Mouse (Mus musculus) neural tube, embryonic 11.5 days (tissue): ENCODE measurements around the gene Auts2. TPM values are rescaled to one million over a fixed set of nuclear protein-coding genes. Genes with fewer than 3 reads are reported as not detected.

Source experiments
- ATAC-seq: fragments of 200-750 bp; cut with Nextera tagmentation; 2 replicates; pipeline ENCODE4 v1.8.0; 2017; ENCODE audit warnings: moderate number of reproducible peaks, mild to moderate bottlenecking, moderate TSS enrichment, moderate library complexity; ENCODE audit not compliant: insufficient read depth, low FRiP score, low TSS enrichment
- DNase-seq: peaks from one replicate; pipeline ENCODE4 v3.0.0-alpha.2; 2015; ENCODE audit warnings: low spot score
- H3K27ac ChIP-seq: fragments of 300-500 bp; sonication (generic); 2 replicates; pipeline ENCODE4 v1.5.1; 2014; ENCODE audit warnings: low read depth, mild to moderate bottlenecking, low read length
- H3K27me3 ChIP-seq: fragments of 300-500 bp; sonication (generic); 2 replicates; pipeline ENCODE4 v1.6.1; 2014; ENCODE audit warnings: mild to moderate bottlenecking, low read length, mixed read lengths; ENCODE audit not compliant: control insufficient read depth, insufficient read depth
- H3K36me3 ChIP-seq: fragments of 300-500 bp; sonication (generic); 2 replicates; pipeline ENCODE4 v1.6.1; 2014; ENCODE audit warnings: mild to moderate bottlenecking, low read length, moderate library complexity, mixed read lengths; ENCODE audit not compliant: control insufficient read depth, insufficient read depth
- H3K4me1 ChIP-seq: fragments of 300-500 bp; sonication (generic); 2 replicates; pipeline ENCODE4 v1.6.1; 2014; ENCODE audit warnings: low read length, mixed read lengths; ENCODE audit not compliant: control insufficient read depth, insufficient read depth
- H3K4me2 ChIP-seq: fragments of 300-500 bp; sonication (generic); 2 replicates; pipeline ENCODE4 v1.6.1; 2014; ENCODE audit warnings: low read depth, mild to moderate bottlenecking, moderate library complexity
- H3K4me3 ChIP-seq: fragments of 300-500 bp; sonication (generic); 2 replicates; pipeline ENCODE4 v1.5.1; 2014; ENCODE audit warnings: low read depth, low read length
- H3K9ac ChIP-seq: fragments of 300-500 bp; sonication (generic); 2 replicates; pipeline ENCODE4 v1.6.1; 2014; ENCODE audit warnings: mild to moderate bottlenecking, low read length
- H3K9me3 ChIP-seq: fragments of 300-500 bp; sonication (generic); 2 replicates; pipeline ENCODE4 v1.6.1; 2016; ENCODE audit warnings: low read length; ENCODE audit not compliant: control insufficient read depth
- WGBS: fragments of 180-500 bp; shearing (Covaris S2); extraction: QIAGEN DNeasy Blood & Tissue Kit; methylation state at CpG from one replicate; pipeline ENCODE4 v1.1.7; 2014; 5-methylcytosine and 5-hydroxymethylcytosine counted together
- polyA plus RNA-seq: library from polyadenylated mRNA; unstranded; fragments of >200 nt; fragmentation: Nextera tagmentation; extraction: Ambion mirVana; gene quantifications from 2 replicates; pipeline ENCODE4 v1.2.1, GENCODE M21; 2014

The Auts2 gene
- polyA plus RNA-seq, 1 experiment from 2014 or later: 45.0 TPM

GRCm38 (mm10) chr5:131662657-131663056, 880.5 kb downstream of the Auts2 start:
- Histone ChIP-seq H3K9me3 (0 out of 2 replicates have a peak, but pooled peaks cover 4% of the 10 kb centered on the region), H3K9ac (no peak overlapping the region), H3K27ac (no peak overlapping the region), H3K4me3 (no peak overlapping the region), H3K4me2 (no peak overlapping the region), H3K27me3 (no peaks in the 10 kb centered on the region), H3K36me3 (no peaks in the 10 kb centered on the region), H3K4me1 (0 out of 2 replicates have a peak, but pooled peaks cover 3% of the 10 kb centered on the region)
- 68% methylated on average over 2 of the region's 2 CpGs for WGBS
- DNase-seq (no peak), ATAC-seq (no peak)

- Histone ChIP-seq H3K27ac (no peak overlapping the region; the same call in 1 of the 2 replicates), H3K4me2 (no peak overlapping the region), H3K4me1 (0 out of 2 replicates have a peak, but pooled peaks cover 3% of the 10 kb centered on the region), H3K27me3 (no peaks in the 10 kb centered on the region), H3K4me3 (no peak overlapping the region), H3K9me3 (0 out of 2 replicates have a peak, but pooled peaks cover 4% of the 10 kb centered on the region), H3K36me3 (no peaks in the 10 kb centered on the region), H3K9ac (no peak overlapping the region)
- DNase-seq: peak; percentile 14
- no peak for ATAC-seq
- WGBS: 81% methylated on average over 19 of the region's 19 CpGs
Measured at GRCm38 (mm10) chr5:131658822-131659515, 884.2 kb downstream of the Auts2 start.

GRCm38 (mm10) chr5:131654206-131654605, 888.9 kb downstream of the Auts2 start:
- WGBS: 62% methylated on average over 7 of the region's 7 CpGs
- Histone ChIP-seq H3K27me3 (peaks cover 7% of the 10 kb centered on the region; the same call in 1 of the 2 replicates), H3K4me2 (no peak overlapping the region), H3K36me3 (no peaks in the 10 kb centered on the region), H3K27ac (no peak overlapping the region), H3K9me3 (no peaks in the 10 kb centered on the region), H3K9ac (no peak overlapping the region), H3K4me1 (peaks cover 14% of the 10 kb centered on the region), H3K4me3 (no peak overlapping the region)
- ATAC-seq (no peak), DNase-seq (no peak)

GRCm38 (mm10) chr5:131650381-131650891, 892.7 kb downstream of the Auts2 start:
- Histone ChIP-seq H3K9me3 (no peaks in the 10 kb centered on the region), H3K4me1 (peaks cover 20% of the 10 kb centered on the region), H3K36me3 (no peaks in the 10 kb centered on the region), H3K27ac (peak overlapping the region; percentile 7; the same call in 1 of the 2 replicates), H3K9ac (no peak overlapping the region), H3K4me3 (no peak overlapping the region), H3K4me2 (no peak overlapping the region), H3K27me3 (peaks cover 10% of the 10 kb centered on the region; the same call in 1 of the 2 replicates)
- no peak for ATAC-seq
- peak; percentile 22 for DNase-seq
- whole genome bisulfite sequencing: 32% methylated on average over 11 of the region's 11 CpGs

GRCm38 (mm10) chr5:131647683-131648119, 895.4 kb downstream of the Auts2 start:
- Histone ChIP-seq H3K4me3 (no peak overlapping the region), H3K4me2 (no peak overlapping the region), H3K27me3 (peaks cover 8% of the 10 kb centered on the region; the same call in 1 of the 2 replicates), H3K36me3 (no peaks in the 10 kb centered on the region), H3K27ac (no peak overlapping the region), H3K9me3 (no peaks in the 10 kb centered on the region), H3K4me1 (peaks cover 44% of the 10 kb centered on the region), H3K9ac (no peak overlapping the region)
- ATAC-seq: no peak
- 25% methylated on average over 4 of the region's 4 CpGs for WGBS
- peak; percentile 49 for DNase-seq

GRCm38 (mm10) chr5:131647104-131647682, 896.0 kb downstream of the Auts2 start:
- Histone ChIP-seq H3K4me3 (no peak overlapping the region), H3K9ac (no peak overlapping the region), H3K4me2 (no peak overlapping the region), H3K9me3 (no peaks in the 10 kb centered on the region), H3K27ac (no peak overlapping the region), H3K4me1 (peaks cover 50% of the 10 kb centered on the region), H3K36me3 (no peaks in the 10 kb centered on the region), H3K27me3 (peaks cover 8% of the 10 kb centered on the region; the same call in 1 of the 2 replicates)
- DNase-seq: no peak
- no peak for ATAC-seq
- WGBS: 28% methylated on average over 4 of the region's 4 CpGs

GRCm38 (mm10) chr5:131646192-131646775, 896.9 kb downstream of the Auts2 start:
- ATAC-seq (peak; percentile 40; the same call in 1 of the 2 replicates), DNase-seq (peak; percentile 63)
- no peaks in the 10 kb centered on the region for H3K9me3 ChIP-seq
- H3K27me3 ChIP-seq: peaks cover 4% of the 10 kb centered on the region; the same call in 1 of the 2 replicates
- H3K27ac ChIP-seq: no peak overlapping the region
- no peak overlapping the region for H3K4me2 ChIP-seq
- peaks cover 58% of the 10 kb centered on the region for H3K4me1 ChIP-seq
- WGBS: 41% methylated on average over 10 of the region's 10 CpGs
- no peak overlapping the region for H3K9ac ChIP-seq
- H3K36me3 ChIP-seq: no peaks in the 10 kb centered on the region
- no peak overlapping the region for H3K4me3 ChIP-seq

- ATAC-seq: peak; percentile 87
- Histone ChIP-seq H3K4me3 (no peak overlapping the region), H3K9me3 (no peaks in the 10 kb centered on the region), H3K4me2 (no peak overlapping the region), H3K36me3 (no peaks in the 10 kb centered on the region), H3K27me3 (0 out of 2 replicates have a peak, but pooled peaks cover 4% of the 10 kb centered on the region), H3K9ac (no peak overlapping the region), H3K4me1 (peaks cover 51% of the 10 kb centered on the region), H3K27ac (no peak overlapping the region)
- peak; percentile 82 for DNase-seq
- 23% methylated on average over 18 of the region's 18 CpGs for WGBS
Measured at GRCm38 (mm10) chr5:131645341-131646191, 897.6 kb downstream of the Auts2 start.
